ENCODE assay signal across 8 mouse cellular contexts in the genomic region with DNA sequence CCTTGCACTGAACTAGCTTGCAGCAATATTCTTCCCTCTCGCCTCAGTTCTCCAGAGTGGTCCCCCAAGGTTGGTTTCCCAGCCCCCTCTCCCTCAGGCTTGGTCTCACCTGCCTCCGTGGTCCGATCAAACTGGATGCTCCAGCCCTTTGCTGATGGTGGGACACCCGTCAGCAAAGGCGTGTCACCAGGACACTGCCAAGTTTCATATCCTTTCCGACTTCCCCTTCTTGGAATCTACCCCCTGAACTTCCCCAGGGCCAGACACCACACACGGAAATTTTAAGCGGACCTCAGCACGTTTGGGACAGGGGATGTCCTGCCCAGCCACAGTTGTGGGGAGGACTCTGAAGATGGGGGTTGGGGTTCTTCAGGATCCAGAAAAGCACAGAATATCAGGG. TPM values are rescaled to one million over a fixed set of nuclear protein-coding genes. Genes with fewer than 3 reads are reported as not detected.
DNase-seq lines count a peak whose midpoint lies in the region; ATAC-seq and TF ChIP-seq lines count a peak whose summit lies in the region.

A gene (minus strand): TSS at position 167 of the 400 bp plus-strand sequence.

- no peak for ATAC-seq in heart, embryonic 12.5 days (ENCODE audit: insufficient number of reproducible peaks, low FRiP score)
- ATAC-seq in neural tube, embryonic 15.5 days (ENCODE audit: low FRiP score) = no peak
- no peak for ATAC-seq in inflammation-experienced regulatory T-cells, adult 6 months

- no peak for DNase-seq in left cerebral cortex, adult 18-20 months (ENCODE audit: low spot score in 2 of 2)
- no peak for DNase-seq in left cerebral cortex, adult 9 months (ENCODE audit: low spot score in 2 of 2)
- DNase-seq in layer of hippocampus, postnatal 14 days (ENCODE audit: low spot score in 2 of 2) = no peak
- no peak for DNase-seq in cerebellum, postnatal 4 days (ENCODE audit: low spot score in 2 of 2)

- 73% methylated on average over 9 of the region's 9 CpGs for WGBS in heart, embryonic 12.5 days
- 83% methylated on average over 9 of the region's 9 CpGs for WGBS in neural tube, embryonic 15.5 days

- peak within 1 kb of the TSS; percentile 62 for H3K4me3 ChIP-seq in bone marrow macrophage, adult 2 months (ENCODE audit: insufficient read depth, low read length)
- no peak within 1 kb of the TSS for H3K4me3 ChIP-seq in heart, embryonic 12.5 days
- H3K4me3 ChIP-seq in neural tube, embryonic 15.5 days (replicated peaks) = no peak within 1 kb of the TSS

- H3K36me3 ChIP-seq in heart, embryonic 12.5 days = no peaks in the 10 kb centered on the region
- H3K36me3 ChIP-seq in neural tube, embryonic 15.5 days = no peaks in the 10 kb centered on the region

- peaks cover 78% of the 10 kb centered on the region for H3K27me3 ChIP-seq in heart, embryonic 12.5 days (replicated peaks)
- peaks cover 30% of the 10 kb centered on the region for H3K27me3 ChIP-seq in neural tube, embryonic 15.5 days (replicated peaks)

- peak within 1 kb of the TSS; percentile 79 for H3K27ac ChIP-seq in bone marrow macrophage, adult 2 months (ENCODE audit: insufficient read depth, low read depth, low read length)
- no peak within 1 kb of the TSS for H3K27ac ChIP-seq in heart, embryonic 12.5 days (ENCODE audit: poor library complexity, severe bottlenecking)
- no peak within 1 kb of the TSS; the same call in 1 of the 2 replicates for H3K27ac ChIP-seq in neural tube, embryonic 15.5 days (replicated peaks)

- peaks cover 43% of the 10 kb centered on the region for H3K4me1 ChIP-seq in bone marrow macrophage, adult 2 months (ENCODE audit: control insufficient read depth, insufficient read depth, low read length)
- 0 out of 2 replicates have a peak, but pooled peaks cover 3% of the 10 kb centered on the region for H3K4me1 ChIP-seq in heart, embryonic 12.5 days (replicated peaks)
- H3K4me1 ChIP-seq in neural tube, embryonic 15.5 days = peaks cover 14% of the 10 kb centered on the region

- no peak for TF ChIP-seq CTCF in bone marrow macrophage, adult 2 months (IDR thresholded peaks at IDR 0.05; ENCODE audit: low read depth, low read length)

- H3K9ac ChIP-seq in heart, embryonic 12.5 days = no peak within 1 kb of the TSS
- no peak within 1 kb of the TSS for H3K9ac ChIP-seq in neural tube, embryonic 15.5 days (replicated peaks)

- no peaks in the 10 kb centered on the region for H3K9me3 ChIP-seq in heart, embryonic 12.5 days (replicated peaks)
- H3K9me3 ChIP-seq in neural tube, embryonic 15.5 days (replicated peaks) = no peaks in the 10 kb centered on the region

- TF ChIP-seq POLR2A in bone marrow macrophage, adult 2 months (IDR thresholded peaks at IDR 0.05; ENCODE audit: borderline replicate concordance, low read depth, low read length) = no peak

- H3K4me2 ChIP-seq in heart, embryonic 12.5 days = no peak within 1 kb of the TSS
- no peak within 1 kb of the TSS for H3K4me2 ChIP-seq in neural tube, embryonic 15.5 days

RNA-seq across cellular contexts. Expression of the gene that starts here (rescaled TPM):
- total RNA-seq in left cerebral cortex, adult 18-20 months (2021) = 10 to 100 TPM; 50.6 to 53.6 TPM
- 1,983 and 2,039 TPM in 2 replicates for polyA plus RNA-seq in bone marrow macrophage, adult 2 months (2012; ENCODE audit: insufficient read depth, insufficient read length, missing spikeins)
- 8.6 and 11.2 TPM in 2 replicates for polyA plus RNA-seq in heart, embryonic 12.5 days (2016; fragmentation: Nextera tagmentation; extraction: Ambion mirVana)
- 10 to 100 TPM; 42.0 TPM for total RNA-seq in layer of hippocampus, postnatal 14 days (2021)
- 33.7 and 40.5 TPM in 2 replicates for polyA plus RNA-seq in neural tube, embryonic 15.5 days (2015; fragmentation: Nextera tagmentation; extraction: Ambion mirVana)
- polyA plus RNA-seq in inflammation-experienced regulatory T-cells, adult 6 months (2017; shearing (Covaris generic)) = under 1 TPM in 1 of 3 experiments, not detected in 2; 0.93 TPM

Comparison
In these comparisons a context has a peak if more than half of its experiments do, and no peak if none do; other contexts are left out.
1. RNA of the gene that starts here (polyA plus RNA-seq): 1,983 to 2,039 TPM in bone marrow macrophage, adult 2 months; 33.7 to 40.5 TPM in neural tube, embryonic 15.5 days, 8.6 to 11.2 TPM in heart, embryonic 12.5 days and 0.93 TPM in inflammation-experienced regulatory T-cells, adult 6 months; every median in the first group is over 10 times any median in the second.